Mouse (Mus musculus) heart, adult 10 weeks (tissue): Measurements from ENCODE around the gene Ankmy2. TPM values are rescaled to one million over a fixed set of nuclear protein-coding genes. Genes with fewer than 3 reads are reported as not detected.

ENCODE experiments used
- polyA plus RNA-seq: library from polyadenylated mRNA; stranded (reverse); fragments of 350-450 nt; fragmentation: Illumina TruSeq; extraction: RNeasy Lipid Tissue Mini Kit (QIAGEN cat#74804); gene quantifications from one replicate; pipeline ENCODE4 v1.2.3, GENCODE M21; 2014; ENCODE audit warnings: low read depth, low replicate concordance

Ankmy2 gene
- polyA plus RNA-seq, result 14.2 TPM

DNA sequence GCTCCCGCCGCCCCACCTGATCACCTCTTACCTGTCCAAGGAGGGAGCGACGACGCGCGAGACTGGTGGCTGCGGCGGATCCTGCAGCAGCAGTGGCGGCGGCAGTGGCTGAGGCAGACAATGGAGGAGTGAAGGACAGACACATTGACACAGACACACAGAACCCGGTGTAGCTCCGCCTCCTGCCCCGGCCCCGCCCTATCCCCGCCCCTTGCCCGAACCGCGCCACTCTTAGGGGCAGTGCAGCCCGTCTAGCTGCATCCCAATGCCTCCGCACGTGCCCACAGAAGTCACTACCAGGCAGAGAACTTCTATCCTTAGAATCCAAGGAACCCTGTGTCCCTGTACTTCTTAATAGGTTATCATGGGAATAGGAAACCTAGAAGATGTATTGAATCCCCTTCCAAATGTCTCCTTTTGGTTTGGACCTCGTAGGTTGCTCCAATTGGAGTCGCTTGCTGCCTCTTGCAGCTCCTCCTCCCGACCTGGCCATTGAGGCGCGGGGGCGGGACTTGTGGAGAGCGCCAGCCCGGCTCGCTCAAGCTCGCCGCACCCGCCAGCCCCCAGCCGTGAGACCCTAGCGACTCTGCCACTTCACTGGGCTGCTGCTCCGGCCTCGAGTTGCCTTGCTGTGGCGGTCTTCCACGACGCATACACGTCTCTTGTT is at the start of gene Ankmy2:
Ankmy2 (plus strand) TSS at position 478 of the 667 bp plus-strand sequence.

DNA sequence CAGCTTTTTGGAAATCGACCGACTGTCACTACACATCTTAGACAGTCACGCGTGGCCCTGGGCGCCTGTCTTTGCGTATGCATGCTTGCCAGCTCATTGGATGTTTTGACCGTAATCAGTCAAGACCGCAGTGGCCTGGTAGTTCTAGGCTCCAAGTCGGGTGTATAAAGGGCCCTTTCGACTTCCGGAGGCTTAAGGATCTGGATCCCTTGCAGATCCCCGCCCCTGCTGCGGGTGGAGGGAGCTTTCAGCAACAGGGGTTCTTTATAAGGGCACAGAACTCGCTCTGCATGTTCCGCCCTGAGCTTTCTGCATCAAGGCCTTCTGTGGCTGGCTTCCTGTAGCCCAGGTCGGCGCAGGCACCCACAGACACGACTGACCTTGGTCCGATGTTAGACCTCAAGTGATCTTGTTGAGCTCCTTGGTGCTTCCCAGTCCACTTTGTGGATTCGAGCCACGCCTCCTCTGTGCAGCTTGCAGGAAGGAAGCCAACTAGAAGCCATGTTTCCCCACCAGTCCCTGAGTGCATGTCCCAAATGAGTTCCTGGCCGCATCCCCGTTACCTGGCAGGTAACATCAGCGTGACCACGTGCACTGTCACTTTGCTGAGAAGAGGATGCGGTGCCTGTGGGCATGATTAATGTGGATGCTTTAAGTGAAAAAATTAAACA is 859 bp downstream of the Ankmy2 start, which contains the start of gene Bzw2:
Bzw2 (minus strand) TSS at position 443 of the 671 bp plus-strand sequence.

Other genes starting within 250 kb of the Ankmy2 start
- not detected for gene Agr3, start 231.5 kb upstream of the Ankmy2 start, polyA plus RNA-seq
- gene Agr2, start 164.2 kb upstream of the Ankmy2 start, polyA plus RNA-seq, result not detected
- gene Tspan13, start 114.6 kb upstream of the Ankmy2 start, polyA plus RNA-seq, result 48.2 TPM
- gene Bzw2, start 966 bp downstream of the Ankmy2 start, polyA plus RNA-seq, result 183 TPM
- not detected for gene Lrrc72, start 96.3 kb downstream of the Ankmy2 start, polyA plus RNA-seq
- gene Sostdc1, start 157.0 kb downstream of the Ankmy2 start, polyA plus RNA-seq, result not detected
- 7.6 TPM for gene Ispd, start 224.3 kb downstream of the Ankmy2 start, polyA plus RNA-seq
- not detected for gene D630036H23Rik, start 225.1 kb downstream of the Ankmy2 start, polyA plus RNA-seq